Mouse (Mus musculus): Measurements from ENCODE around the gene Slc1a1. TPM values are rescaled to one million over a fixed set of nuclear protein-coding genes. Genes with fewer than 3 reads are reported as not detected.

Slc1a1 gene
- polyA plus RNA-seq, 1 experiment = 41.5 TPM

Other genes with a start within 250 kb of the Slc1a1 start
- gene Glis3, start 155.0 kb upstream of the Slc1a1 start, polyA plus RNA-seq (2012; rRNA removed) = 0.30 and 0.96 TPM in 2 replicates
- gene Plpp6, start 128.9 kb downstream of the Slc1a1 start, polyA plus RNA-seq (2012; rRNA removed) = 13.8 and 17.9 TPM in 2 replicates
- gene 4430402I18Rik, start 132.8 kb downstream of the Slc1a1 start, polyA plus RNA-seq (2012; rRNA removed) = 0.27 and 0.84 TPM in 2 replicates
- 5.3 and 7.6 TPM in 2 replicates for gene Cdc37l1, start 155.3 kb downstream of the Slc1a1 start, polyA plus RNA-seq (2012; rRNA removed)
- gene Ak3, start 212.9 kb downstream of the Slc1a1 start, polyA plus RNA-seq (2012; rRNA removed) = 65.6 and 102 TPM in 2 replicates